Mouse (Mus musculus): ENCODE measurements at regions not wholly inside any gene's neighbourhood (a gene's known extent, or its start where the extent isn't known, plus 50 kb on each side); places are given as distances from the start of the nearest gene placed in this dataset.

DNA sequence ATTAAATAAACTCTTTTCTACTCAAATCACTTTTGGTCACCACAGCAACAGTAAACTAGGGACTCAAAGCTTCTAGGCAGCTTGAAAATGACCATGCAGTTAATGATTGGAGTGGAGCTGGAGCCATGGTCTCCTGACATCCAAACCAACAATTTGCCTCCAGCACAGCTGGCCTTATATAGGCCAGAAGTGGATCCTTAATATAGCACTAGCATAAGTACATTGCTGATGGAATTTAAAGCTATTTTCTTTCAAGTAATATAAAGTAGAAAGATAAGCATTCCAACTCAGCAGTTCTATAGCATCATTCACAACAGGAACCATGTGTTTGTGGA is 165.8 kb upstream of the Sox11 start:
- TF ChIP-seq ETS1 (IDR thresholded peaks at IDR 0.05; ENCODE audit: low read depth, low read length): no peak
- no peak for TF ChIP-seq TAL1 (IDR thresholded peaks at IDR 0.05; ENCODE audit: low read length)
- TF ChIP-seq CHD1 (IDR thresholded peaks at IDR 0.05; ENCODE audit: low read depth, low read length): no peak
- TF ChIP-seq ZMIZ1 (IDR thresholded peaks at IDR 0.05; ENCODE audit: low read depth, low read length): no peak
- TF ChIP-seq EP300 (IDR thresholded peaks at IDR 0.05; ENCODE audit: low read depth in 1 of 2, low read length in 2 of 2): no peak

All from MEL (cell line).